Mouse (Mus musculus) midbrain, embryonic 16.5 days (tissue): ENCODE measurements at regions not wholly inside any gene's neighbourhood (a gene's known extent, or its start where the extent isn't known, plus 50 kb on each side); places are given as distances from the start of the nearest gene placed in this dataset.
A peak's percentile ranks its signal among the peaks of the same experiment; 100 is the strongest.

ENCODE experiments used
- ATAC-seq: fragments of 200-750 bp; cut with Nextera tagmentation; 2 replicates; pipeline ENCODE4 v1.8.0; 2017; ENCODE audit warnings: moderate TSS enrichment
- H3K27ac ChIP-seq: fragments of 300-500 bp; sonication (generic); 2 replicates; pipeline ENCODE4 v1.5.1; 2014; ENCODE audit warnings: mild to moderate bottlenecking, low read length, mixed read lengths
- H3K27me3 ChIP-seq: fragments of 300-500 bp; sonication (generic); 2 replicates; pipeline ENCODE4 v1.6.1; 2014; ENCODE audit warnings: low read depth, low read length, mixed read lengths; ENCODE audit not compliant: control insufficient read depth, insufficient read depth
- H3K36me3 ChIP-seq: fragments of 300-500 bp; sonication (generic); 2 replicates; pipeline ENCODE4 v1.6.1; 2014; ENCODE audit warnings: mild to moderate bottlenecking, low read length, moderate library complexity, mixed read lengths; ENCODE audit not compliant: control insufficient read depth, insufficient read depth
- H3K4me1 ChIP-seq: fragments of 300-500 bp; sonication (generic); 2 replicates; pipeline ENCODE4 v1.6.1; 2014; ENCODE audit warnings: mild to moderate bottlenecking, low read length, mixed read lengths; ENCODE audit not compliant: control insufficient read depth, insufficient read depth
- H3K4me2 ChIP-seq: fragments of 300-500 bp; sonication (generic); 2 replicates; pipeline ENCODE4 v1.6.1; 2014; ENCODE audit warnings: mild to moderate bottlenecking, low read length, mixed read lengths
- H3K4me3 ChIP-seq: fragments of 300-500 bp; sonication (generic); 2 replicates; pipeline ENCODE4 v1.5.1; 2014; ENCODE audit warnings: low read depth, mild to moderate bottlenecking, low read length, moderate library complexity, mixed read lengths
- H3K9ac ChIP-seq: fragments of 300-500 bp; sonication (generic); 2 replicates; pipeline ENCODE4 v1.6.1; 2014; ENCODE audit warnings: low read depth, low read length, mixed read lengths
- H3K9me3 ChIP-seq: fragments of 300-500 bp; sonication (generic); replicated peaks from 2 replicates; pipeline ENCODE4 v1.6.1; 2014; ENCODE audit warnings: mild to moderate bottlenecking, low read length, mixed read lengths; ENCODE audit not compliant: control insufficient read depth, poor library complexity, severe bottlenecking
- WGBS: fragments of 180-500 bp; shearing (Covaris S2); extraction: QIAGEN DNeasy Blood & Tissue Kit; methylation state at CpG from one replicate; pipeline ENCODE4 v1.1.7; 2014; 5-methylcytosine and 5-hydroxymethylcytosine counted together

GRCm38 (mm10) chr13:25958153-25958466 lies 687.8 kb upstream of the Nrsn1 start:
- no peak for ATAC-seq
- Histone ChIP-seq H3K4me3 (no peak overlapping the region), H3K27me3 (no peaks in the 10 kb centered on the region), H3K9ac (no peak overlapping the region), H3K4me1 (no peaks in the 10 kb centered on the region; the same call in 1 of the 2 replicates), H3K27ac (no peak overlapping the region), H3K9me3 (no peaks in the 10 kb centered on the region), H3K36me3 (no peaks in the 10 kb centered on the region), H3K4me2 (no peak overlapping the region)
- WGBS, result 71% methylated on average over 4 of the region's 4 CpGs

DNA sequence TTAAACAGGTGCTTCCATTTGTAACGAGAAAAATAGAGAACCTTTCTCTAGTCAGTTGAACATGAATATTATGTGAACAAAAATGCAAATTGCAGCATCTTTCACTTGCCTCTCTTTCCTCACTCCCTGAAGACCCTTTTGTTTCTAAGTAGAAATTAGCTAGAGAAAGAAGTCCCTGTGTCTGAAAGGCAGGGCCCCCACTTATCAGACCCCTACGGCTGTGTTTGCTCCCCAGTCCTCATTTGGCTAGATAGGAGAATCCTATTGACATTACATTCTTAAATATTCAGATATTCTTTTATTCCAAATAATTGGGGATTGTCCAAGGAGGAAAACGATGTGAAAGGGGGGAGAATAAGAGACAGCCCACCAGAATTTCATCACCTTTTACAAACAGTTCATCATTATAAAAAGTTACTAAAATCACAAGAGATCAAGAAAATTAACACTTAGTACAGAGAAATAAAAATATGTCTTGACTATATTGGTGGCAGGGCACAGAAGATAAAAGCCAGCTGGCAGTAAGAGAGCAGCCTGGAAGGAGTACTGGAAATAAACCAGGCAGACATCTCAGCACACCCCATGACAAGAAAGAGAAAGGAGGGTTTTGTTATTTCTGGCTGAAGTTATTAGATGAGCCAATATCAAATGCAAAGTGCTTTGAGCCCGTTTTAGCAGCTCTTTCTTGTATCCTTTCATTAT lies 687.3 kb upstream of the Nrsn1 start:
- H3K27me3 ChIP-seq, result no peaks in the 10 kb centered on the region
- no peak overlapping the region for H3K27ac ChIP-seq
- 44% methylated on average over 4 of the region's 4 CpGs for WGBS
- no peak overlapping the region for H3K9ac ChIP-seq
- no peak overlapping the region for H3K4me3 ChIP-seq
- no peaks in the 10 kb centered on the region for H3K9me3 ChIP-seq
- no peaks in the 10 kb centered on the region; the same call in 1 of the 2 replicates for H3K4me1 ChIP-seq
- no peaks in the 10 kb centered on the region for H3K36me3 ChIP-seq
- ATAC-seq, result no peak
- no peak overlapping the region for H3K4me2 ChIP-seq

DNA sequence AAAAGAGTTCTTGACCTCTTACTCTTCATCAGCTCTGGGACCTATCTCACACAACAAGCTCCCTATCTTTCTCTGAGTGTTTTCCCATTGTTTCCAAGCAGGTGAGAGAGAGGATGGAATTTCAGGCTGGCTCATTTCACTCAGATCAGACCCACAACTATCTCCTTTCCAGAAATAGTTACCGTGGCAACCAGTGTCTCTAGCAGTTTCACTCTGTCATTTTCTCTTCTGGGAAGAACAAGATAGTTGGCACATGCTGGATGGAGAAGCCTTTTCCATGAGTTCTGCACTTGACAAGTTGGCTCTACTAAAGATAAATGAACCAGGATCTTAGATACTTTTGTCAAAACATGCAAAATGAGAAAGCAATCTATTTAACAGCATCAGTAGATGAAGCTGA lies 667.3 kb upstream of the Nrsn1 start:
- 75% methylated on average over 1 of the region's 1 CpGs for WGBS
- H3K27me3 ChIP-seq, result no peaks in the 10 kb centered on the region
- ATAC-seq, result no peak
- no peak overlapping the region for H3K4me2 ChIP-seq
- H3K9me3 ChIP-seq, result no peaks in the 10 kb centered on the region
- no peaks in the 10 kb centered on the region for H3K36me3 ChIP-seq
- no peak overlapping the region for H3K27ac ChIP-seq
- H3K4me3 ChIP-seq, result no peak overlapping the region
- H3K4me1 ChIP-seq, result peaks cover 17% of the 10 kb centered on the region
- no peak overlapping the region for H3K9ac ChIP-seq

DNA sequence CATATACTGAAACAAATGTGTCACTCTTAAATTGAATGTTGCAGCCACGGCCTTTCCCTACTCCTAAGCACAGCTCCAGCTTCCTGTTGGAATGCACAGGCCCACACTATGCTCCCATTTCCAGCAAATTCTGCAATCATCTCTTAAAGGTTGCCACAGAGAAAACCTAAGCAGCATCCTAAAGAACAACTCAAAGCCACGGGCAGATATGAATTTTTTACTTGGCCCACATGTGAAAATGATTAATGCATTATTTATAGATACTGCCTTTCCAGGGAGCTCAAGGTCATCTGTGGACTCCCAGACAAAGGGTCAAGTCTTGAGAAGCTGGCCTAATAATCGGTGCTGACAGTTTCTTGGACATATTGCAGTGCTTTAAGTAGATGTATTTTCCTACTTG lies 663.5 kb upstream of the Nrsn1 start:
- Histone ChIP-seq H3K9me3 (no peaks in the 10 kb centered on the region), H3K27ac (peak overlapping the region; percentile 85), H3K4me2 (no peak overlapping the region), H3K36me3 (no peaks in the 10 kb centered on the region), H3K27me3 (no peaks in the 10 kb centered on the region), H3K9ac (no peak overlapping the region), H3K4me3 (no peak overlapping the region), H3K4me1 (peaks cover 27% of the 10 kb centered on the region)
- 0 out of 2 replicates have a peak, but pooled peaks have one; percentile 11 for ATAC-seq
- 22% methylated on average over 3 of the region's 3 CpGs for WGBS

DNA sequence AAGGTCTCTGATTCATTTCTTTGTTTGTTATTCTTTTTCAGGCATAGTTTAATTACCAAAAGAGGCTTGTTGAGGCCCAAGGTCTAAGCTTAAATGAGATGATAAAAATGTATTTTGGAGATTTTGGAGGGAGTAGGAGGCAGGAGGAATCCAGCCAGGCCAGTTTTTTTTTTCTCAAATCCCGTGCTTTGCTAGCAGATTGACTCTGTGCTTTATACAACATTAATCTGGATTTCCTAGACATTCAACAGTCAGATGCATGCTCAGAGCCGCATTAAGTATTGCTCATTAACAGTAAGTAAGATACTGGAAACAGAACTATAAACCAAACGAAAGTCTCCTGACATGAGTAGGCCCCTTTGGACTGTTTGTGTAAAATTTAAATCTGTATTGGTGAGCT lies 662.9 kb upstream of the Nrsn1 start:
- WGBS, result 7% methylated on average over 3 of the region's 3 CpGs
- Histone ChIP-seq H3K27me3 (no peaks in the 10 kb centered on the region), H3K4me3 (no peak overlapping the region), H3K4me1 (peaks cover 27% of the 10 kb centered on the region), H3K4me2 (no peak overlapping the region), H3K27ac (peak overlapping the region; percentile 85), H3K9me3 (no peaks in the 10 kb centered on the region), H3K36me3 (no peaks in the 10 kb centered on the region), H3K9ac (no peak overlapping the region)
- peak; percentile 54 for ATAC-seq

DNA sequence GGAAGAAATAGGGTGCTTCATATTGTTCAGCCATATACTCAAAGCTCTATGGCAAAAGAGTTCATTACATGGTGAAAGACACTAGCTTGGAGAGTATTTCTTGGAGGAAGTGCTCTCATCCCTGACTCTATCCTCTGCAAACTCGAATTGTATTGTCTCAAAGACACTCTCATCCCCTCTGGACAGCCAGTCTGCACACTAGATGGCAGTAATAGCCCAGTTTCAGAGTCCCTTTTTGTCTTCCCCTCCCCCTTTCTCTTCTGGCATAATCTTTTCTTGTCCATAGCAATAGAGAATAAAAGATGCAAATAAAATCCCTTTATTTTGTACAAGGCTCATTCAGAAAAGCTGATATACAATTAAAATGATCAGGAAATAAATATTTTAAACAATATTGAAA lies 662.5 kb upstream of the Nrsn1 start:
- Histone ChIP-seq H3K4me2 (no peak overlapping the region), H3K27me3 (no peaks in the 10 kb centered on the region), H3K9ac (no peak overlapping the region), H3K9me3 (no peaks in the 10 kb centered on the region), H3K36me3 (no peaks in the 10 kb centered on the region), H3K27ac (peak overlapping the region; percentile 83), H3K4me3 (no peak overlapping the region), H3K4me1 (peaks cover 27% of the 10 kb centered on the region)
- 0% methylated on average over 1 of the region's 1 CpGs for WGBS
- ATAC-seq, result peak; percentile 94

DNA sequence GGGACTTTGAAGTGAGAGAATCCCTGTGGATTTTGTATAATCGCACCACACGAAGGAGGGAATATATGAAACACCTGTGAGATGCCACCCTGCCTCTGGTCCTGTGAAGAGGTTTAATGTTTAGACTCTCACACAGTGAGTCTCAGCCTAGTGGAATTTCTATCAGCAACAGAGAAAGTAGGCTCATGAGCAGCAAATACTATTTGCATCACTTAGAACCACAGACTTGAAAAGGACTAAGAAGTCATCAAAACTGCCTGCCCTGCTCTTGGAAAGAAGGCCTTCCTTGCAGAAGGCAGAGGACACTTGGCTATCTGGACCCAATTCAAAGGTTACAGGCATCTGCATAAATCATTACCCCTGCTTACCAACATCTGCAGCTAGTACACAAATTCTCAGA lies 662.1 kb upstream of the Nrsn1 start:
- Histone ChIP-seq H3K27me3 (no peaks in the 10 kb centered on the region), H3K27ac (peak overlapping the region; percentile 83), H3K36me3 (no peaks in the 10 kb centered on the region), H3K4me3 (no peak overlapping the region), H3K9ac (no peak overlapping the region), H3K4me2 (no peak overlapping the region), H3K4me1 (peaks cover 24% of the 10 kb centered on the region), H3K9me3 (no peaks in the 10 kb centered on the region)
- WGBS, result 20% methylated on average over 2 of the region's 2 CpGs
- ATAC-seq, result peak; percentile 60; the same call in 1 of the 2 replicates

- Histone ChIP-seq H3K27me3 (no peaks in the 10 kb centered on the region), H3K4me1 (no peaks in the 10 kb centered on the region), H3K36me3 (no peaks in the 10 kb centered on the region), H3K9me3 (no peaks in the 10 kb centered on the region), H3K9ac (no peak overlapping the region), H3K27ac (no peak overlapping the region), H3K4me3 (no peak overlapping the region), H3K4me2 (no peak overlapping the region)
- ATAC-seq, result no peak
- 88% methylated on average over 5 of the region's 5 CpGs for WGBS
These were observed 655.4 kb upstream of the Nrsn1 start for GRCm38 (mm10) chr13:25925685-25926084.

DNA sequence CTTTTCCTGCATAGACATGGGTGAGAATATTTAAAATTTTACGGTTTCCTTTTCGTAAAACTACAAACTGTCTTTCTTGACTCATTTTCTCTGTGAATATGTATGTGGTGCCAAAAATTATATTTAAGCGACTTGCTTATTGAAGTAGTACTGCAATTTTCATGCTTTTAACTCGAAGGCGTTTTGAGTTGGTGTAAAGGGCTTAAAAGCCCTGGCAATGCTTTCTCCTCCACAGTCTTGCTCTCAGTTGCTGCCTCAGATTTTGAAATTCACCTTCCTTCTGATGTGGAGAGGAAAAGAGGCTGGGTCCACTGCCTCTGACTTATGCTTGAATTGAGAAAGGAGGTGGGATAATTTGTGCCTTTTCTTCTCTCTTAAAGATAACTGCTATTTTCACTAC lies 629.6 kb upstream of the Nrsn1 start:
- Histone ChIP-seq H3K9ac (no peak overlapping the region), H3K27me3 (no peaks in the 10 kb centered on the region), H3K4me2 (0 out of 2 replicates have a peak overlapping the region, but pooled peaks have one; percentile 9), H3K9me3 (no peaks in the 10 kb centered on the region), H3K4me3 (no peak overlapping the region), H3K4me1 (peaks cover 6% of the 10 kb centered on the region), H3K36me3 (no peaks in the 10 kb centered on the region), H3K27ac (peak overlapping the region; percentile 60)
- WGBS, result 65% methylated on average over 5 of the region's 5 CpGs
- no peak for ATAC-seq
